In the genomic region with DNA sequence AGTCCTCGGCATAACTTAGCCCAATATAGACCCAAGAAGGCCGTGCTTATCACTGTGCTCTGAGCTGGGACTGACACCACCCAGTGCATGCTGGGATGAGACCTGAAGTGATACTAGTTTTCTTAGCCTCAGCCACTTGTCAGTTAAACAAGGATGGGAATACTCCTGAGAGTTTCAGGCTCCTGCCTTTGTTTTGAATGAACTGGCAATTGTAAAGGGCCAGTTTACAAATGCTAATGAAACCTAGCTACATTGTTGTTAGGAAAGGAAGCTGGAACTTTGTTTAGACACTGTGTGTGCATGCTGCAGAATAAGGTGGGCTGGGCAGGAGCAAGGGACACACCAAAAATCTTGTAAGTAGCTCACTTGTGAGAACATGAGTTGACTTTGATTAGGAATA, we compare ENCODE assay signal across 1 mouse cellular context.
TF ChIP-seq lines count a peak whose summit lies in the region.

No protein-coding gene starts in this region.

TF ChIP-seq in MEL, 35 proteins besides CTCF, POLR2A, EP300 and RAD21 (continued from another document):
- TF ChIP-seq MAFK (IDR thresholded peaks at IDR 0.05; ENCODE audit: borderline replicate concordance, low read depth, low read length), result no peak
- no peak for TF ChIP-seq BHLHE40 (IDR thresholded peaks at IDR 0.05; ENCODE audit: borderline replicate concordance, low read depth, low read length)
- 0 out of 2 replicates have a peak, but pooled peaks have one; percentile 16 for TF ChIP-seq TBP (IDR thresholded peaks at IDR 0.05; ENCODE audit: low read depth, low read length)
- TF ChIP-seq CHD2 (IDR thresholded peaks at IDR 0.05; ENCODE audit: low read length), result no peak
- no peak for TF ChIP-seq HCFC1 (IDR thresholded peaks at IDR 0.05; ENCODE audit: low read depth, low read length)
- no peak for TF ChIP-seq TCF12 (IDR thresholded peaks at IDR 0.05; ENCODE audit: low read depth, low read length)
- 0 out of 2 replicates have a peak, but pooled peaks have one; percentile 30 for TF ChIP-seq SIN3A (IDR thresholded peaks at IDR 0.05; ENCODE audit: low read length)
